Mouse (Mus musculus): Measurements from ENCODE around the gene B3gat2. TPM values are rescaled to one million over a fixed set of nuclear protein-coding genes. Genes with fewer than 3 reads are reported as not detected.

The B3gat2 gene
- polyA plus RNA-seq, 1 experiment from 2014 or later: 1.0 TPM

DNA sequence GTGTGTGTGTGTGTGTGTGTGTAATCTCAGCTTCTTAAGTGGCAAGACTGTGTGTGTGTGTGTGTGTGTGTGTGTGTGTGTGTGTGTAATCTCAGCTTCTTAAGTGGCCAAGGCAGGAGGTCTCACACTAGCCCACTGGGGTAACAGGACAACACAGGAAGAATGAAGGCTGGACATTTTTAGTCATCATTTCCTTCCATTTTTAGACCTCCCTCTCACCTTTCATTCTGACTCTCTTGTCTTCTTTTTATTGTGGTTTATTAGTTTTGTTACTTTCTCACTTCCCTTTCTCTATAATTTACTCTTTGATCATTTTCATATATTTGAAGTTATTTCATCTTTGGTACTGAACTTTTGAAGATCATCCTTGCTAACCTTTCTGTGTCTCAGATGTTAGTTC is 79.4 kb downstream of the B3gat2 start:
- H3K4me2 ChIP-seq (replicated peaks): no peak overlapping the region
- peaks cover 13% of the 10 kb centered on the region for H3K36me3 ChIP-seq
- no peaks in the 10 kb centered on the region for H3K27me3 ChIP-seq
- H3K4me3 ChIP-seq: no peak overlapping the region
- H3K9me3 ChIP-seq: no peaks in the 10 kb centered on the region
- no peak for ATAC-seq (ENCODE audit: insufficient number of reproducible peaks, insufficient read depth, low FRiP score, low TSS enrichment)
- no peaks in the 10 kb centered on the region for H3K4me1 ChIP-seq
- H3K27ac ChIP-seq: no peak overlapping the region
- no peak overlapping the region for H3K9ac ChIP-seq

DNA sequence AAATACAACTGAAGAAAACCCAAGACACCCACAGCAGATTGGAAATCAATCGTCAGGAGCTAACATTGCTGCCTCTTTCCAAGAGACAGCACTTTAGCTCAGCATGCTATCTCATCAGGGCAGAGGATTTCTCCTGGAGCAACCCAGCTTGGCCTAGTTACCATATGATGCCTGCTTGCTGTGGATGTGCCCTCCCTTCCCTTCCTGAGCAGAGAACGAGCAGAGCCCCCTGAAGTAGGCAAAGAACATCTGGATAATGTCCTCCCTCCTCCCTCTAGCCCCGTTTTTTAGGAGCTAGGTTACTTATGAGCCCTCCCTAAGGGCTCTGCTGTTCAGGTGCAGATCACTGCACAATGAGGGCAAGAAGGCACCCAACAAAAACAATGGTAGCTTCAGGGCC is 81.1 kb downstream of the B3gat2 start:
- no peak for ATAC-seq (ENCODE audit: insufficient number of reproducible peaks, insufficient read depth, low FRiP score, low TSS enrichment)
- Histone ChIP-seq H3K9ac (no peak overlapping the region), H3K4me1 (no peaks in the 10 kb centered on the region), H3K27ac (no peak overlapping the region), H3K36me3 (peaks cover 24% of the 10 kb centered on the region), H3K27me3 (no peaks in the 10 kb centered on the region), H3K9me3 (no peaks in the 10 kb centered on the region), H3K4me3 (no peak overlapping the region), H3K4me2 (replicated peaks) (no peak overlapping the region)
- 62% methylated on average over 3 of the region's 3 CpGs for WGBS

DNA sequence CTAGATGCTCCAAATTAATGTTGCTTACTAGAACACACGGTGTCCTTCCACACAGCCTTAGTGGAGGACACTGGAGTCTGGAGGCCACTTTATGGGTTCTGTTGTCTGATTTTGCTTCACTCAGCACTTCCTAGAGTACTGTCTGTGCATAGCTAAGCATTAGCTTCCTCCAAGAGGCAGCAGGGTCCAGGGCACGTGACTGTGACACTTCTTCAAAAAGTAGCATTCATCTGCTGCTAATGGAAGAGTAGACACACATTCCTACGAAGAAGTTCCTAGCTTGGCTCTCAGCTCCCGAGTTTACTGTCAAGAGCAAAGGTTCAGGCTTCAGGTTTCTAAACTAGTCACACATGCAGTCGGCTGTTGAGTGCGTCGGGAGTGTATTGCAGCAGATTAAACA is 82.2 kb downstream of the B3gat2 start:
- Histone ChIP-seq H3K9ac (no peak overlapping the region), H3K4me3 (no peak overlapping the region), H3K27me3 (no peaks in the 10 kb centered on the region), H3K27ac (no peak overlapping the region), H3K9me3 (no peaks in the 10 kb centered on the region), H3K36me3 (peaks cover 32% of the 10 kb centered on the region), H3K4me1 (no peaks in the 10 kb centered on the region), H3K4me2 (replicated peaks) (no peak overlapping the region)
- WGBS: 88% methylated on average over 7 of the region's 7 CpGs
- no peak for ATAC-seq (ENCODE audit: insufficient number of reproducible peaks, insufficient read depth, low FRiP score, low TSS enrichment)

DNA sequence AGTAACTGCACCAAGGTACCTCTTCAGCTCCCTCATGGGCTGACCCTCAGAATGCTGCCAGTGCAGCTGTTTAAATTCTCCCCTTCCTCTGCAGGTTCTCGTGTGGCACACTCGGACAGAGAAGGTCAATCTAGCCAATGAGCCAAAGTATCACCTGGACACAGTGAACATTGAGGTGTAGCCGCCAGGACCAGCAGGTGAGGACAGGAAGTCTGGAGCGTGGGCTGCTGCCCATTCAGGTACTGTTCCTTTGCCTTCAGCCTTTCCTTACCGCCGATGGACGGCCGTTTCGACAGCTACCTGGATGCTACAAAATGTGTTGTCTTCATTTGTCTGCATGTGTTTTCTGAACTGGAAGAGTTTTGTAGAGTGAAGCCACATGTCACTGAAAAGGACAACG is 83.5 kb downstream of the B3gat2 start:
- Histone ChIP-seq H3K4me3 (no peak overlapping the region), H3K4me1 (no peaks in the 10 kb centered on the region), H3K36me3 (peaks cover 34% of the 10 kb centered on the region), H3K27ac (no peak overlapping the region), H3K27me3 (no peaks in the 10 kb centered on the region), H3K9ac (no peak overlapping the region), H3K9me3 (no peaks in the 10 kb centered on the region), H3K4me2 (replicated peaks) (no peak overlapping the region)
- 92% methylated on average over 10 of the region's 10 CpGs for WGBS
- no peak for ATAC-seq (ENCODE audit: insufficient number of reproducible peaks, insufficient read depth, low FRiP score, low TSS enrichment)

DNA sequence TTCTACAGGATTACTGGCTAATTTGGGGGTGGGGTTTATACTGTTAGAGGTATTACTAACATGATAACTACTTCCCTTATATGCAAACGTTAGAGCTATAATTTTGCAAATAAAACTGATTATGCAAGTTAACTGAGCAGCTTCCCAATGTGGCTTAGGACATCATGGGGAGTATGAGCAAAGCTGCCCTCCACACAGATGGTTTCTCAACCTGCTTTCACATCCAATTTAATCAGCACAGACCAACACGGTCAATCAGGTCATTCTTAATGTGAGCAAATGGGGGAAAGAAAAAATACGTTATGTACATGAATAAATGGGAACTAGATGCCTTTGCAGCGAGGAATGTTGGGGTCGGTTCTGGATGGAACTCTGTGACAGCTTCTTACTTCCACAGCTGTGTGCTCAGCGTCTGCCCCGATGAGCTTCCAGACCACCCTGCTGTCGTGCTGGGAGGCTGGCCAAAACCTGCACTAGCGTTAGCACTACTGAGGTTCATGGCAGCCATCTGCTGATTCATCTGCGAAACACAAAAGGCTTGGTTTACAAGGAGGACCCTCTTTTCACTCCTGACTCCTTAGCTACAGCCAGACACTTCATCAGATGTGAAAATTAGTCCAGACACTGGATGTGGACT is 84.6 kb downstream of the B3gat2 start:
- Histone ChIP-seq H3K9ac (no peak overlapping the region), H3K4me1 (no peaks in the 10 kb centered on the region), H3K4me3 (no peak overlapping the region), H3K27ac (no peak overlapping the region), H3K27me3 (no peaks in the 10 kb centered on the region), H3K9me3 (no peaks in the 10 kb centered on the region), H3K36me3 (peaks cover 34% of the 10 kb centered on the region), H3K4me2 (replicated peaks) (no peak overlapping the region)
- no peak for ATAC-seq (ENCODE audit: insufficient number of reproducible peaks, insufficient read depth, low FRiP score, low TSS enrichment)
- WGBS: 73% methylated on average over 10 of the region's 10 CpGs

DNA sequence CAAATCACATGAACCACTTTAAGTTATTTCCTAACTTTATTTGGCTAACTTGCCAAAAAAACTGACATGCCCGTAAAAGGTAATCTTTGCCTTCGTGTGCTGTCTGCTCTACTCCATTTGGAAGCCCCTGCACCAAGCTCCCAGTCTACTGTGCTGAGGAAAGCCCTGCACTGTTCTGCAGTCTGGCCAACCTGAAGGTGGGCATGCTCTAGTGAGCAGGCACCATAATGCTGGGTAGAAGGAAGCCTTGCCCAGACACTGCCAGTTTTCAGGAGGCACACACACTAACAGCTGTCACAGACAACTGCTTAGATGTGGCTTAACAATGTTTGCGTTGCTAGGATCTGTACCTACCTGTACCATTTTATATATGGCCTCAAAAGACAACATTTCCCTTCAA is 94.1 kb downstream of the B3gat2 start:
- no peak for ATAC-seq (ENCODE audit: insufficient number of reproducible peaks, insufficient read depth, low FRiP score, low TSS enrichment)
- WGBS: 87% methylated on average over 3 of the region's 3 CpGs

DNA sequence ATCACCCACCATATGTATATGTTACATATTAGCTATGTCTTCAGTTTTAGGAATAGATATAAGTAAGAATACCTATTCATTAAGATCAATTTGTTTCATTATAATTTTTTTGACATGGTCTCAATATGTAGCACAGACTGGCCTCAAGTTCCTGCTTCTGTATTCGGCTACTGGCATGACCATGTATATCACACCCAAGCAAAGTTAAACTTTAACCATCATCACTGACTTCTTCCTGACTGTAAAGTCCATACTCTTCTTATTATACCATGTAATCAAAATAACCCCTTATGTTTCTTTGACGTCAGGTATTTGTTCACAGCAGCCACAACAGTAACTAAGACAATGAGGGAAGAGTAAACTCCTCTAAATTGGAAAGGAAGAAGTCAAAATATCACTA is 99.4 kb downstream of the B3gat2 start:
- Histone ChIP-seq H3K4me2 (replicated peaks) (no peak overlapping the region), H3K27me3 (no peaks in the 10 kb centered on the region), H3K4me1 (no peaks in the 10 kb centered on the region), H3K36me3 (peaks cover 20% of the 10 kb centered on the region), H3K9ac (no peak overlapping the region), H3K4me3 (no peak overlapping the region), H3K27ac (no peak overlapping the region), H3K9me3 (no peaks in the 10 kb centered on the region)
- no peak for ATAC-seq (ENCODE audit: insufficient number of reproducible peaks, insufficient read depth, low FRiP score, low TSS enrichment)
- 85% methylated on average over 2 of the region's 2 CpGs for WGBS

More for the DNA sequence above, 94.1 kb downstream of the B3gat2 start:
- Histone ChIP-seq H3K27ac (no peak overlapping the region), H3K4me1 (no peaks in the 10 kb centered on the region), H3K27me3 (no peaks in the 10 kb centered on the region), H3K9me3 (no peaks in the 10 kb centered on the region), H3K4me3 (no peak overlapping the region), H3K9ac (no peak overlapping the region), H3K36me3 (peaks cover 17% of the 10 kb centered on the region; the same call in 1 of the 2 replicates), H3K4me2 (replicated peaks) (no peak overlapping the region)

DNA sequence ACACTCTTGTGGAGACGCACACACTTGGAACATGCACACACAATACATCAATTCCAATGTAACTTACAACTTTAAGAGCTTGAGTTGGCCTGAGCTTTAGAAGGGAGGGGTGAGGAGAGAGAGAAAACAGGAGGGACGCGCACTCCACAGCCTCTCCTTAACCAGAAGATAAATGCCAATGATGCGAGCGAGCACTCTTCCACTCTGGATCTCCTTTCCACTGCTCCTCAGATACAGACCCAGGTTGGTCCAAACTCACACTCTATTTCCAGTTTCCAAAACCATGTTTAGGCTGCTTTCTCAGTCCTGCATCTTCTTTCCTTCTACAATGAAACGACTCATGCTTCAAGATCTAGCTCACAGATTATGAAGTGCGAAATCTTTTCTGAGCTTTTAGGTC is 104.0 kb downstream of the B3gat2 start:
- ATAC-seq (ENCODE audit: insufficient number of reproducible peaks, insufficient read depth, low FRiP score, low TSS enrichment): no peak
- Histone ChIP-seq H3K4me1 (no peaks in the 10 kb centered on the region), H3K9me3 (no peaks in the 10 kb centered on the region), H3K27me3 (no peaks in the 10 kb centered on the region), H3K36me3 (peaks cover 8% of the 10 kb centered on the region; the same call in 1 of the 2 replicates), H3K9ac (no peak overlapping the region), H3K27ac (no peak overlapping the region), H3K4me3 (no peak overlapping the region), H3K4me2 (replicated peaks) (no peak overlapping the region)
- 96% methylated on average over 7 of the region's 7 CpGs for WGBS

DNA sequence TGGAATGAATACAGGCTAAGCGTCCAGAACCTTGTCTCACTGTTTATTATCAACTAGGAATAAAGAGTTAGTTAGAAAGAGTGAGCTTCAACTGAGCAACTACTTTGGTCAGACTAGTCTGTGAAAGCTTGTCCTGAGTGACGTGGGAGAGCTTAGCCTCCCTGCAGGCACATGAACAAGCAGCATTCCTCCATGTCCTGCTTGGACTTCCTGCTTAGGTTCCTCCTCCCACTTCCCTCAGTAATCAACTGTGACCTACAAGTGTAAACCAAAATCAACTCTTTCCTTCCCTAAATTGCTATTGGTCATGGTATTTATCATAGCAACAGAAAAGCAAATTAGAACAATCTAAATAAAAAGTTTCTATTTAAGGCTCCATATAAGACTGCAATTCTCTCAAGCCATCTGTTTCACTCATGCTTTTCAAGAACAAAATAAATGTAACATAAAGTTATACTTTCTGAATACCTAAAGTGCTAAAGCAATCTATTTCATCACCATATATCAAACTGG is 105.9 kb downstream of the B3gat2 start:
- no peak for ATAC-seq (ENCODE audit: insufficient number of reproducible peaks, insufficient read depth, low FRiP score, low TSS enrichment)
- Histone ChIP-seq H3K27ac (no peak overlapping the region), H3K4me3 (no peak overlapping the region), H3K9me3 (no peaks in the 10 kb centered on the region), H3K27me3 (no peaks in the 10 kb centered on the region), H3K9ac (no peak overlapping the region), H3K36me3 (peaks cover 8% of the 10 kb centered on the region; the same call in 1 of the 2 replicates), H3K4me1 (no peaks in the 10 kb centered on the region), H3K4me2 (replicated peaks) (no peak overlapping the region)
- WGBS: 74% methylated on average over 2 of the region's 2 CpGs

DNA sequence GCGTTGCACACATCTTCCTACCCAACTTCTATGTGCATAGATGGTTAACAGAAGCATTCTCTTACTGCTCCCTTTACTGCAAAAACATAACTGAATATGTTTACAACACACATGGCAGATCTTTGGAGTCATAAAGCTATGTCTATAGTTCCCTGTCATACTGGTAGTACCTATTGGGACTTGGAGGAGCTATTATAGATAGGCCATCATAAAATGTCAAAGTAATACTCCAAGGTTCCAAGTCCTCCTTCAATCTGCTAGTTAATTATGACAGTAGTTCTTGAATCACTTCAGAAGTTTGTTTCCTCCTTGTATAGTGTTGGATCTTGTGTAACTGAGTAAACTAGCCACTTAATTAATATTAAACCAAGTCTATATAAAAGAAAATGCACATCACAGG is 110.6 kb downstream of the B3gat2 start:
- no peaks in the 10 kb centered on the region for H3K4me1 ChIP-seq
- no peak for ATAC-seq (ENCODE audit: insufficient number of reproducible peaks, insufficient read depth, low FRiP score, low TSS enrichment)
- H3K27ac ChIP-seq: no peak overlapping the region
- no peak overlapping the region for H3K4me2 ChIP-seq (replicated peaks)
- no peak overlapping the region for H3K9ac ChIP-seq
- no peaks in the 10 kb centered on the region for H3K27me3 ChIP-seq
- 0 out of 2 replicates have a peak, but pooled peaks cover 7% of the 10 kb centered on the region for H3K36me3 ChIP-seq
- 88% methylated on average over 1 of the region's 1 CpGs for WGBS
- H3K4me3 ChIP-seq: no peak overlapping the region
- H3K9me3 ChIP-seq: no peaks in the 10 kb centered on the region

DNA sequence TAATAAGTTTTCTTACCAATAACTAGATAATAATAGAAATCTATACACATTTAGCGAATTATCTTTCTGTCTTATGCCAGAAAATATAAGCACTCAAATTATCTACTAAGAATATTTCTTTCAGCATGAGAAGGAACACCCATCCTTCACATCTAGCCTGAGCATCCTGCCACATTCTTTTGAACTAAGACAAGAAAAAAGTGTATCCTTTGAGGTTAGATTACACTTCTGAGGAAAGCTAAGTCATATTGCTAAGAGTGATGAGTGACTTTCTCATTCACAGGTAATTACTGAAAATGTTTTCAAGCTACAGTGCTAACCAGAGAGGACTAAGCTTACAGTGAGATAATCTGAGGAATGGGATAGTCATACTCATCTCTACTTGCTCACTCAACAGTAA is 121.1 kb downstream of the B3gat2 start:
- no peaks in the 10 kb centered on the region for H3K9me3 ChIP-seq
- no peaks in the 10 kb centered on the region for H3K36me3 ChIP-seq
- no peaks in the 10 kb centered on the region for H3K4me1 ChIP-seq
- H3K27me3 ChIP-seq: no peaks in the 10 kb centered on the region
- WGBS: 96% methylated on average over 1 of the region's 1 CpGs
- no peak overlapping the region for H3K4me2 ChIP-seq (replicated peaks)
- no peak overlapping the region for H3K9ac ChIP-seq
- H3K27ac ChIP-seq: no peak overlapping the region
- ATAC-seq (ENCODE audit: insufficient number of reproducible peaks, insufficient read depth, low FRiP score, low TSS enrichment): no peak
- H3K4me3 ChIP-seq: no peak overlapping the region

DNA sequence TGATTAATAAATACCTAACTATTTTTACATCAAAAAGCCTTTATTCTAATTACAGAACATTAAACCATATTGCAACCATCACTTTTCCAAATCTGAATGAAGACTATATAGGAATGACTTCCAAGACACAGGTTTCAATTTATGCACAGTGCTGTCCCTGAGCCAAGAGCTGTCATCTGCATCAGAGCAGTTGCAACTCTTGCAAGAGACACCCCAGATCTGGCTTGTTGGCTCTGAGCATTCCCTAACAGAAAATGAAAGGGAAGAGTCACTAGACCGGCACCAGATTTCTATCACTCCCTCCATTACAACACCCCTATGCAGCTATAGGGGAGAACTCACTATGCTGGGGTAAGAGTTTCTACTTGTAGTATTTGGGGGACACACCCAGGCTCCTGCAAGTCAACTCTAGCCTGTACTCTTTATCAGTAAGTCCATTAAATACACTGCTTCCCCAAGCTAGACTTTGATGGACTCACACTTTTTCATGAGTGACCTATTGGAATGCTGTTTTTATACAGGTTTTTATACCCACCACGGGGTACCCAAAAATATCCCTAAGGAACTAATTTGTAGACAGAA is 122.6 kb downstream of the B3gat2 start:
- Histone ChIP-seq H3K27me3 (no peaks in the 10 kb centered on the region), H3K4me2 (replicated peaks) (no peak overlapping the region), H3K9me3 (no peaks in the 10 kb centered on the region), H3K27ac (no peak overlapping the region), H3K9ac (no peak overlapping the region), H3K4me1 (no peaks in the 10 kb centered on the region), H3K4me3 (no peak overlapping the region), H3K36me3 (no peaks in the 10 kb centered on the region)
- 94% methylated on average over 2 of the region's 2 CpGs for WGBS
- ATAC-seq (ENCODE audit: insufficient number of reproducible peaks, insufficient read depth, low FRiP score, low TSS enrichment): no peak
